Mouse (Mus musculus) liver, embryonic 15.5 days (tissue): ENCODE results near the gene Fscn1. TPM values are rescaled to one million over a fixed set of nuclear protein-coding genes. Genes with fewer than 3 reads are reported as not detected.

Experiments
- ATAC-seq: fragments of 200-750 bp; cut with Nextera tagmentation; 2 replicates; pipeline ENCODE4 v1.8.0; 2017; ENCODE audit warnings: moderate number of reproducible peaks, mild to moderate bottlenecking, moderate library complexity; ENCODE audit not compliant: insufficient read depth
- H3K27ac ChIP-seq: fragments of 300-500 bp; sonication (generic); replicated peaks from 2 replicates; pipeline ENCODE4 v1.5.1; 2015; ENCODE audit warnings: mild to moderate bottlenecking, inconsistent platforms
- H3K27me3 ChIP-seq: fragments of 300-500 bp; sonication (generic); 2 replicates; pipeline ENCODE4 v1.6.1; 2015; ENCODE audit warnings: mild to moderate bottlenecking, inconsistent platforms
- H3K36me3 ChIP-seq: fragments of 300-500 bp; sonication (generic); replicated peaks from 2 replicates; pipeline ENCODE4 v1.6.1; 2015; ENCODE audit warnings: moderate library complexity, mild to moderate bottlenecking, inconsistent platforms
- H3K4me1 ChIP-seq: fragments of 300-500 bp; sonication (generic); replicated peaks from 2 replicates; pipeline ENCODE4 v1.6.1; 2015; ENCODE audit warnings: inconsistent platforms
- H3K4me2 ChIP-seq: fragments of 300-500 bp; sonication (generic); 2 replicates; pipeline ENCODE4 v1.6.1; 2015; ENCODE audit warnings: moderate library complexity, mild to moderate bottlenecking, inconsistent platforms
- H3K4me3 ChIP-seq: fragments of 300-500 bp; sonication (generic); replicated peaks from 2 replicates; pipeline ENCODE4 v1.5.1; 2015; ENCODE audit warnings: mild to moderate bottlenecking, inconsistent platforms
- H3K9ac ChIP-seq: fragments of 300-500 bp; sonication (generic); 2 replicates; pipeline ENCODE4 v1.6.1; 2015; ENCODE audit warnings: moderate library complexity, mild to moderate bottlenecking, inconsistent platforms
- H3K9me3 ChIP-seq: fragments of 300-500 bp; sonication (generic); replicated peaks from 2 replicates; pipeline ENCODE4 v1.6.1; 2016; ENCODE audit warnings: inconsistent platforms
- WGBS: fragments of 180-500 bp; shearing (Covaris S2); methylation state at CpG from one replicate; pipeline ENCODE4 v1.1.7; 2015; ENCODE audit warnings: mixed read lengths; ENCODE audit not compliant: insufficient replicate concordance; 5-methylcytosine and 5-hydroxymethylcytosine counted together
- polyA plus RNA-seq: library from polyadenylated mRNA; unstranded; fragments of >200 nt; fragmentation: Nextera tagmentation; extraction: Ambion mirVana; gene quantifications from 2 replicates; pipeline ENCODE4 v1.2.1, GENCODE M21; 2015

The Fscn1 gene
- polyA plus RNA-seq, 1 experiment from 2014 or later = 23.0 TPM

- Histone ChIP-seq H3K27ac (no peak overlapping the region), H3K4me2 (peak overlapping the region; percentile 27; the same call in 1 of the 2 replicates), H3K9ac (no peak overlapping the region), H3K36me3 (peaks cover 26% of the 10 kb centered on the region), H3K9me3 (0 out of 2 replicates have a peak, but pooled peaks cover 2% of the 10 kb centered on the region), H3K4me1 (peaks cover 18% of the 10 kb centered on the region), H3K4me3 (no peak overlapping the region), H3K27me3 (peaks cover 15% of the 10 kb centered on the region)
- 11% methylated on average over 18 of the region's 18 CpGs for WGBS
- 0 out of 2 replicates have a peak, but pooled peaks have one; percentile 24 for ATAC-seq
Measured at GRCm38 (mm10) chr5:142974598-142975121, 14.5 kb downstream of the Fscn1 start.

GRCm38 (mm10) chr5:142976516-142976915, 16.4 kb downstream of the Fscn1 start:
- Histone ChIP-seq H3K4me3 (no peak overlapping the region), H3K36me3 (0 out of 2 replicates have a peak, but pooled peaks cover 14% of the 10 kb centered on the region), H3K4me1 (peaks cover 18% of the 10 kb centered on the region), H3K4me2 (no peak overlapping the region), H3K27ac (peak overlapping the region; percentile 11; the same call in 1 of the 2 replicates), H3K27me3 (peaks cover 15% of the 10 kb centered on the region), H3K9ac (no peak overlapping the region), H3K9me3 (no peaks in the 10 kb centered on the region)
- 61% methylated on average over 5 of the region's 5 CpGs for WGBS
- no peak for ATAC-seq

DNA sequence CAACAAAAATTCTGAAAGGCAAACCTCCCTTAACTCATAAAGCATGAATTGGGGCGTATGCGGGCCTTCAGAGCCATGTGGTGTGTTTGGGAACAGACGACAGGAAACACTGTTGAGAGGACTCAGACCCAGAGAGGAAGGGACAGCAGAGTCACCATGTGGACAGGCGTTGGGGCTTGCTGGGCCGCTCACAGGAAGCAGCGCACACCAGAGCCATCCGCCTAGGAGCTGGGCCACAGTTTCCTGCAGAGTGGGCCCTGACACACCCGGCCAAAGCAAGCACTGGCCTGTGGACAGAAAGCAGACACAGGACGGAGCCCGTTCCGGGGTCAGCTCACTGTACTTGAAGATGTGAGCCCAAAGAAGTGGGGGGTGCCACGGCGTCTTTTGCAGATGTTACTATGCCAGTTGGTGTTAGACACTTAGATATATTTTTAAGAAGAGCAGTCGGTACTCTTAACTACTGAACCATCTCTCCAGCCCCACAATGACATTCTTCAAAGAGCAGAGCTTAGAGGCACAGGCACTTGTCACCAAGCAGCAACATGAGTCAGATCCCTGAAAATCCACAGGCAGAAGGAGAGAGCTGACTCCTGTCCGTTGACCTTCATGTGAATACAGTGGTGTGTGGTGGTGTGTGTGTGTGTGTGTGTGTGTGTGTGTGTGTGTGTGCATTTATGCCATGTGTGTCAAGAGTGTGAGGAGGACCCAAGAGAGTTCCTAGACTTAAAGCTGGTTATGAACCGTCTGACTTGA, 22.1 kb downstream of the Fscn1 start:
- Histone ChIP-seq H3K4me1 (peaks cover 38% of the 10 kb centered on the region), H3K4me3 (no peak overlapping the region), H3K27ac (no peak overlapping the region; the same call in 1 of the 2 replicates), H3K9me3 (no peaks in the 10 kb centered on the region), H3K9ac (no peak overlapping the region), H3K4me2 (no peak overlapping the region), H3K27me3 (peaks cover 3% of the 10 kb centered on the region; the same call in 1 of the 2 replicates), H3K36me3 (no peaks in the 10 kb centered on the region)
- no peak for ATAC-seq
- WGBS = 44% methylated on average over 16 of the region's 16 CpGs

DNA sequence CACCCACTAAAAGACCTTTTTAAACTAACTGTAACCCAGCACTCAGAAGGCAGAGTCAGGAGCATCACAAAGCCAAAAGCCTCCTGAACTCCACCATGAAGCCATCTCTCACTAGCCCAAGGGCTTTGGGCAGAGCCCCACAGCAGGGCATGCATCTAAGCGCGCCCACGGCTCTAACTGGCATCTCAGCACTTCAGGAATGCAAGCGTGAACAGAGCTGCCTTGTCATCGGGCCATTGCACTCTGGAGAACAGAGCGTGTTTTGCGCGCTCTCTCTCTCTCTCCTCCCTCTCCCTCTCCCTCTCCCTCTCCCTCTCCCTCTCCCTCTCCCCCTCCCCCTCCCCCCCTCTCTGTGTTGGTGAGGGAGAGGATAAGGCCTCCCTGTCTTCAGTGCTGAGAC, 23.0 kb downstream of the Fscn1 start:
- Histone ChIP-seq H3K4me3 (no peak overlapping the region), H3K27ac (0 out of 2 replicates have a peak overlapping the region, but pooled peaks have one; percentile 83), H3K27me3 (peaks cover 3% of the 10 kb centered on the region; the same call in 1 of the 2 replicates), H3K9ac (no peak overlapping the region), H3K4me2 (no peak overlapping the region), H3K9me3 (no peaks in the 10 kb centered on the region), H3K4me1 (peaks cover 33% of the 10 kb centered on the region), H3K36me3 (no peaks in the 10 kb centered on the region)
- 80% methylated on average over 8 of the region's 8 CpGs for WGBS
- no peak for ATAC-seq

DNA sequence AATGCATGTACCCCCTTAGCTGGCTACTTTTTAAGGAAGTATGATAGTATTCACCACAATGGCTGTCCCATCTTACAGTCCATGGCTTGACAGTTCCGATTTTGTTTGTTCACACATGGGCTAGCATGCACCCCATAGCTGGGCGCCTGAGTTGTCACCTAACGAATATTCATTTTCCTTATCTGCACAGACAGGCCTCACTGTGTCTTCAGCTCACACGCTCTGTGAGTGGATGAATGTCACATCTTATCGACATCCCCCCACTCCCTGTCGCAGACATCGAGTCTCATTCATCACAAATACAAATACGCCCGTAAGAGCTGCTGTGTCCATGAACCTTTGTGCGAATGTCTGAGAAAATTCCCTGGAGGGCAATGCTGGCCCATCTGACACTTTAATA, 24.1 kb downstream of the Fscn1 start:
- H3K4me2 ChIP-seq = peak overlapping the region; percentile 45
- H3K27ac ChIP-seq = peak overlapping the region; percentile 83
- peak overlapping the region; percentile 6 for H3K4me3 ChIP-seq
- H3K36me3 ChIP-seq = no peaks in the 10 kb centered on the region
- H3K9me3 ChIP-seq = no peaks in the 10 kb centered on the region
- H3K9ac ChIP-seq = no peak overlapping the region
- peaks cover 33% of the 10 kb centered on the region for H3K4me1 ChIP-seq
- ATAC-seq = peak; percentile 94
- no peaks in the 10 kb centered on the region for H3K27me3 ChIP-seq
- WGBS = 20% methylated on average over 10 of the region's 10 CpGs

GRCm38 (mm10) chr5:142988520-142988919, 28.4 kb downstream of the Fscn1 start:
- H3K4me2 ChIP-seq = no peak overlapping the region
- WGBS = 75% methylated on average over 5 of the region's 5 CpGs
- no peak for ATAC-seq
- no peaks in the 10 kb centered on the region for H3K27me3 ChIP-seq
- H3K4me1 ChIP-seq = peaks cover 24% of the 10 kb centered on the region
- no peak overlapping the region for H3K4me3 ChIP-seq
- H3K36me3 ChIP-seq = peaks cover 33% of the 10 kb centered on the region
- H3K9ac ChIP-seq = no peak overlapping the region
- no peak overlapping the region for H3K27ac ChIP-seq
- no peaks in the 10 kb centered on the region for H3K9me3 ChIP-seq

- H3K9me3 ChIP-seq = no peaks in the 10 kb centered on the region
- H3K27me3 ChIP-seq = no peaks in the 10 kb centered on the region
- ATAC-seq = no peak
- WGBS = 61% methylated on average over 3 of the region's 3 CpGs
- H3K9ac ChIP-seq = no peak overlapping the region
- peaks cover 37% of the 10 kb centered on the region for H3K36me3 ChIP-seq
- H3K4me2 ChIP-seq = no peak overlapping the region
- H3K4me1 ChIP-seq = peaks cover 17% of the 10 kb centered on the region
- H3K4me3 ChIP-seq = no peak overlapping the region
- no peak overlapping the region for H3K27ac ChIP-seq
Measured at GRCm38 (mm10) chr5:142989167-142989566, 29.0 kb downstream of the Fscn1 start.

GRCm38 (mm10) chr5:142994746-142995145, 34.6 kb downstream of the Fscn1 start:
- Histone ChIP-seq H3K4me2 (no peak overlapping the region), H3K4me1 (peaks cover 20% of the 10 kb centered on the region), H3K4me3 (no peak overlapping the region), H3K36me3 (peaks cover 37% of the 10 kb centered on the region), H3K9me3 (no peaks in the 10 kb centered on the region), H3K9ac (no peak overlapping the region), H3K27ac (no peak overlapping the region), H3K27me3 (no peaks in the 10 kb centered on the region)
- WGBS = 80% methylated on average over 2 of the region's 2 CpGs
- no peak for ATAC-seq

- H3K27me3 ChIP-seq = no peaks in the 10 kb centered on the region
- no peak overlapping the region for H3K9ac ChIP-seq
- no peak overlapping the region for H3K4me3 ChIP-seq
- ATAC-seq = no peak
- H3K36me3 ChIP-seq = peaks cover 14% of the 10 kb centered on the region
- H3K4me2 ChIP-seq = no peak overlapping the region
- H3K9me3 ChIP-seq = no peaks in the 10 kb centered on the region
- 57% methylated on average over 9 of the region's 9 CpGs for WGBS
- H3K27ac ChIP-seq = 0 out of 2 replicates have a peak overlapping the region, but pooled peaks have one; percentile 20
- H3K4me1 ChIP-seq = peaks cover 35% of the 10 kb centered on the region
Measured at GRCm38 (mm10) chr5:142997526-142997925, 37.4 kb downstream of the Fscn1 start.

- Histone ChIP-seq H3K27me3 (no peaks in the 10 kb centered on the region), H3K9ac (no peak overlapping the region), H3K4me1 (peaks cover 35% of the 10 kb centered on the region), H3K4me3 (no peak overlapping the region), H3K9me3 (no peaks in the 10 kb centered on the region), H3K4me2 (no peak overlapping the region), H3K27ac (no peak overlapping the region), H3K36me3 (peaks cover 9% of the 10 kb centered on the region)
- 66% methylated on average over 2 of the region's 2 CpGs for WGBS
- ATAC-seq = 0 out of 2 replicates have a peak, but pooled peaks have one; percentile 35
Measured at GRCm38 (mm10) chr5:142998171-142998570, 38.0 kb downstream of the Fscn1 start.

GRCm38 (mm10) chr5:143000091-143000490, 39.9 kb downstream of the Fscn1 start:
- no peak overlapping the region for H3K9ac ChIP-seq
- peak overlapping the region; percentile 48 for H3K27ac ChIP-seq
- ATAC-seq = no peak
- H3K4me3 ChIP-seq = no peak overlapping the region
- 51% methylated on average over 4 of the region's 4 CpGs for WGBS
- H3K27me3 ChIP-seq = no peaks in the 10 kb centered on the region
- peaks cover 35% of the 10 kb centered on the region for H3K4me1 ChIP-seq
- peaks cover 12% of the 10 kb centered on the region; the same call in 1 of the 2 replicates for H3K36me3 ChIP-seq
- no peaks in the 10 kb centered on the region for H3K9me3 ChIP-seq
- H3K4me2 ChIP-seq = no peak overlapping the region
